Mouse (Mus musculus) midbrain, postnatal 0 days (tissue): ENCODE results near the gene Setd3. TPM values are rescaled to one million over a fixed set of nuclear protein-coding genes. Genes with fewer than 3 reads are reported as not detected.

Experiments used
- ATAC-seq: fragments of 200-750 bp; cut with Nextera tagmentation; 2 replicates; pipeline ENCODE4 v1.8.0; 2017; ENCODE audit warnings: moderate number of reproducible peaks, mild to moderate bottlenecking, moderate TSS enrichment, moderate library complexity; ENCODE audit not compliant: low FRiP score
- DNase-seq: peaks from one replicate; pipeline ENCODE4 v3.0.0-alpha.2; 2015; ENCODE audit warnings: low spot score
- H3K27ac ChIP-seq: fragments of 300-500 bp; sonication (generic); 2 replicates; pipeline ENCODE4 v1.5.1; 2014; ENCODE audit warnings: low read depth, mild to moderate bottlenecking, low read length, mixed read lengths
- H3K27me3 ChIP-seq: fragments of 300-500 bp; sonication (generic); 2 replicates; pipeline ENCODE4 v1.6.1; 2014; ENCODE audit warnings: low read length, control low read depth, mixed read lengths; ENCODE audit not compliant: insufficient read depth
- H3K36me3 ChIP-seq: fragments of 300-500 bp; sonication (generic); 2 replicates; pipeline ENCODE4 v1.6.1; 2014; ENCODE audit warnings: low read length, control low read depth, mixed read lengths; ENCODE audit not compliant: insufficient read depth
- H3K4me1 ChIP-seq: fragments of 300-500 bp; sonication (generic); 2 replicates; pipeline ENCODE4 v1.6.1; 2014; ENCODE audit warnings: mild to moderate bottlenecking, control low read depth, antibody characterized with exemption, low read length, mixed read lengths; ENCODE audit not compliant: insufficient read depth
- H3K4me2 ChIP-seq: fragments of 300-500 bp; sonication (generic); 2 replicates; pipeline ENCODE4 v1.6.1; 2014; ENCODE audit warnings: low read depth, mild to moderate bottlenecking, low read length, mixed read lengths; ENCODE audit not compliant: poor library complexity, severe bottlenecking
- H3K4me3 ChIP-seq: fragments of 300-500 bp; sonication (generic); 2 replicates; pipeline ENCODE4 v1.5.1; 2014; ENCODE audit warnings: low read depth, mild to moderate bottlenecking, low read length, moderate library complexity
- H3K9ac ChIP-seq: fragments of 300-500 bp; sonication (generic); replicated peaks from 2 replicates; pipeline ENCODE4 v1.6.1; 2014; ENCODE audit warnings: mild to moderate bottlenecking, low read length, moderate library complexity, mixed read lengths; ENCODE audit not compliant: poor library complexity, severe bottlenecking
- H3K9me3 ChIP-seq: fragments of 300-500 bp; sonication (generic); 2 replicates; pipeline ENCODE4 v1.6.1; 2016; ENCODE audit warnings: low read length, control low read depth
- CTCF ChIP-seq: IDR thresholded peaks from 2 replicates; pipeline ENCODE4 v1.5.1; 2016; ENCODE audit warnings: antibody characterized with exemption, mild to moderate bottlenecking
- WGBS: fragments of 180-500 bp; shearing (Covaris S2); extraction: QIAGEN DNeasy Blood & Tissue Kit; methylation state at CpG from one replicate; pipeline ENCODE4 v1.1.7; 2014; 5-methylcytosine and 5-hydroxymethylcytosine counted together
- polyA plus RNA-seq: library from polyadenylated mRNA; unstranded; fragments of >200 nt; fragmentation: Nextera tagmentation; extraction: Ambion mirVana; gene quantifications from 2 replicates; pipeline ENCODE4 v1.2.1, GENCODE M21; 2015
- total RNA-seq: library from RNA; depleted of rRNA; stranded (reverse); fragments of >200 nt; gene quantifications from 2 replicates; pipeline ENCODE4 v1.2.3, GENCODE M21; 2014

The Setd3 gene
- total and polyA plus RNA-seq, 2 experiments from 2014 or later, result 74.6 to 91.2 TPM

DNA sequence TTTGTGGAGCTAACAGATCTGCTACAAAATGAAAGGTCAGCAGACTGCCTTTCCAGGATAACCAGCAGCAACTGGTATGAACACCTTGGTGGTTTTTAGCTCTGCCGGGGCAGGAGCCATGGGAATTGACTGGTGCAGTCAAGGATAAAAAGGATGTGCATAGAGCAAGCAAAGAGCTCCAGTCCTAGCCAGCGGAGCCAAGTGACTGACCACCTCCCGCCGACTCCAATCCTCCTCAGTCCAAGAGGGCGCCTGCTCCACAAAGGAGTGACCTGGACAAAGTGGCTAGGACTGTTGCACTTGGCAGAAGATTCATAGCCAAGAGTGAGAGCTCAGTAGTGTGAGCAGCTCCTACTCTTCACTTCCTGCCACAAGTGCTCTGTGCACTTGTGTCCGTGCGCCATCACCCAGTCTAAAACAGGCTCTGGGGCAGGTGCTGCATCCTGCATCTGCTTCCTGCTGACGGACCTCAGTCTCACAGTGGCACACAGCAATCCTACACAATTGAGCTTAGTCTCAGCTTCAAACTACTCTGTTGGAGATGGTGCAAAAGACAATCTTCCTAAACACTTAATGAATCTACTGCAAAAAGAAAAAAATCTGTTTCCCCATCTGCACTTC lies 46.6 kb downstream of the Setd3 start:
- Histone ChIP-seq H3K27me3 (no peaks in the 10 kb centered on the region), H3K4me2 (no peak overlapping the region), H3K4me1 (no peaks in the 10 kb centered on the region), H3K27ac (no peak overlapping the region), H3K9me3 (no peaks in the 10 kb centered on the region), H3K36me3 (0 out of 2 replicates have a peak, but pooled peaks cover 5% of the 10 kb centered on the region), H3K4me3 (no peak overlapping the region), H3K9ac (no peak overlapping the region)
- WGBS, result 87% methylated on average over 8 of the region's 8 CpGs
- TF ChIP-seq CTCF, result no peak
- DNase-seq (no peak), ATAC-seq (no peak)

GRCm38 (mm10) chr12:108121288-108121687 lies 57.8 kb downstream of the Setd3 start:
- peak; percentile 97 for TF ChIP-seq CTCF
- 3% methylated on average over 2 of the region's 2 CpGs for WGBS
- no peak for ATAC-seq
- DNase-seq, result peak; percentile 88
- no peaks in the 10 kb centered on the region for H3K36me3 ChIP-seq
- H3K4me2 ChIP-seq, result no peak overlapping the region
- H3K9ac ChIP-seq, result no peak overlapping the region
- H3K27me3 ChIP-seq, result no peaks in the 10 kb centered on the region
- no peak overlapping the region for H3K27ac ChIP-seq
- no peak overlapping the region for H3K4me3 ChIP-seq
- H3K9me3 ChIP-seq, result no peaks in the 10 kb centered on the region
- H3K4me1 ChIP-seq, result peaks cover 7% of the 10 kb centered on the region; the same call in 1 of the 2 replicates

- no peak overlapping the region for H3K4me3 ChIP-seq
- no peak overlapping the region for H3K27ac ChIP-seq
- WGBS, result 86% methylated on average over 6 of the region's 6 CpGs
Observed at GRCm38 (mm10) chr12:108120434-108120833, 58.7 kb downstream of the Setd3 start.

GRCm38 (mm10) chr12:108119930-108120329 lies 59.2 kb downstream of the Setd3 start:
- WGBS, result 67% methylated on average over 9 of the region's 9 CpGs
- Histone ChIP-seq H3K27ac (no peak overlapping the region), H3K4me2 (no peak overlapping the region), H3K36me3 (peaks cover 8% of the 10 kb centered on the region; the same call in 1 of the 2 replicates), H3K9ac (no peak overlapping the region), H3K9me3 (no peaks in the 10 kb centered on the region), H3K4me3 (no peak overlapping the region), H3K27me3 (no peaks in the 10 kb centered on the region), H3K4me1 (peaks cover 7% of the 10 kb centered on the region; the same call in 1 of the 2 replicates)
- no peak for TF ChIP-seq CTCF
- ATAC-seq (no peak), DNase-seq (no peak)

More at GRCm38 (mm10) chr12:108120434-108120833, 58.7 kb downstream of the Setd3 start:
- Histone ChIP-seq H3K4me1 (peaks cover 7% of the 10 kb centered on the region; the same call in 1 of the 2 replicates), H3K9ac (no peak overlapping the region), H3K4me2 (no peak overlapping the region), H3K27me3 (no peaks in the 10 kb centered on the region), H3K36me3 (peaks cover 6% of the 10 kb centered on the region; the same call in 1 of the 2 replicates), H3K9me3 (no peaks in the 10 kb centered on the region)
- ATAC-seq, result no peak
- no peak for TF ChIP-seq CTCF
- DNase-seq, result no peak

DNA sequence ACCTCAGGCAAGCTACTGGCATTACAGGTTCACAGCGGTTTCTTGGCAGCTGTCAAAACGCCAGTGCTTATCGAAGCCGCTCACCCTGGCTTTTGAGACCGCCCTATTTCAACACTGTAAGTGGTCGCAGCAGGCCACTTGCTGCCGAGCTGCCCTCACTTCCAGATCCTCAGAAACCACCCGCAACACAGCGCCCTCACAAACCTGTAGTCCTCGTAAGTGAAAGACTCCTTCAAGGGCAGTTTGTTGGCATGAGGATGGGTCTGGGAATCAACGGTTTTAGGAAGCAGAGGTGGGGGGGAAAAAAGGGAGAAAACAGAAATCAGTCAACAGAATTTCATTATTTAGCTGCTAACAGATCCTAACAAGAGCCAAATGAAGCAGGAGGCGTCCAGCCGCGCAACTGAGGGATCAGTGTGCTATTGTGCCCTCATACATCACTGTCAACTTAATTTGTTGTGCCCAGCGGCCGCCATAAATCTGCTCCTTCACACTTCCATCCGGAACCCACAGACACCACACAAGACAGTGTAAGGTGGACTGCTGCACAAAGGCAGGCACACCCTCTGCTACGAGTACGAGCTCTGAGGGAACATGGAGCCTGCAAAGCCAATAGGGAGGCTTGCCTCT lies 60.1 kb downstream of the Setd3 start:
- Histone ChIP-seq H3K36me3 (peaks cover 9% of the 10 kb centered on the region; the same call in 1 of the 2 replicates), H3K4me3 (no peak overlapping the region), H3K27ac (peak overlapping the region; percentile 32; the same call in 1 of the 2 replicates), H3K9me3 (no peaks in the 10 kb centered on the region), H3K9ac (peak overlapping the region; percentile 44; the same call in 1 of the 2 replicates), H3K4me1 (peaks cover 7% of the 10 kb centered on the region; the same call in 1 of the 2 replicates), H3K4me2 (peak overlapping the region; percentile 42), H3K27me3 (no peaks in the 10 kb centered on the region)
- TF ChIP-seq CTCF, result peak; percentile 37; the same call in 1 of the 2 replicates
- DNase-seq (peak; percentile 61), ATAC-seq (no peak)
- 21% methylated on average over 19 of the region's 19 CpGs for WGBS

- no peak for ATAC-seq
- no peak; the same call in 1 of the 2 replicates for TF ChIP-seq CTCF
Observed at GRCm38 (mm10) chr12:108118503-108118901, 60.6 kb downstream of the Setd3 start.

More at GRCm38 (mm10) chr12:108118503-108118901, 60.6 kb downstream of the Setd3 start:
- H3K4me2 ChIP-seq, result peak overlapping the region; percentile 42
- H3K4me1 ChIP-seq, result peaks cover 7% of the 10 kb centered on the region; the same call in 1 of the 2 replicates
- peaks cover 9% of the 10 kb centered on the region; the same call in 1 of the 2 replicates for H3K36me3 ChIP-seq
- H3K27ac ChIP-seq, result no peak overlapping the region
- no peaks in the 10 kb centered on the region for H3K27me3 ChIP-seq
- no peak for DNase-seq
- WGBS, result 28% methylated on average over 10 of the region's 10 CpGs
- 0 out of 2 replicates have a peak overlapping the region, but pooled peaks have one; percentile 3 for H3K9ac ChIP-seq
- H3K9me3 ChIP-seq, result no peaks in the 10 kb centered on the region
- no peak overlapping the region for H3K4me3 ChIP-seq
